Mouse (Mus musculus) liver, adult 2 months (tissue): ENCODE measurements around the gene Atp1b1. TPM values are rescaled to one million over a fixed set of nuclear protein-coding genes. Genes with fewer than 3 reads are reported as not detected.

Source experiments
- DNase-seq: peaks from one replicate; pipeline ENCODE4 v3.0.0-alpha.2; 2011; ENCODE audit warnings: low read depth, low spot score; ENCODE audit errors: extremely low read depth
- H3K27ac ChIP-seq: fragments of 200-500 bp; replicated peaks from 2 replicates; pipeline ENCODE4 v1.5.1; 2012; ENCODE audit warnings: low read depth, mild to moderate bottlenecking, control low read depth, inconsistent platforms, low read length; ENCODE audit not compliant: insufficient read depth
- H3K27me3 ChIP-seq: fragments of 200-500 bp; 2 replicates; pipeline ENCODE4 v1.6.1; 2012; ENCODE audit warnings: mild to moderate bottlenecking, moderate library complexity, low read length, inconsistent platforms; ENCODE audit not compliant: control insufficient read depth, insufficient read depth
- H3K36me3 ChIP-seq: fragments of 200-500 bp; 2 replicates; pipeline ENCODE4 v1.6.1; 2012; ENCODE audit warnings: low read length, inconsistent platforms; ENCODE audit not compliant: control insufficient read depth, insufficient read depth
- H3K4me1 ChIP-seq: fragments of 200-500 bp; 2 replicates; pipeline ENCODE4 v1.6.1; 2011; ENCODE audit warnings: low read length; ENCODE audit not compliant: control insufficient read depth, insufficient read depth
- H3K4me3 ChIP-seq: fragments of 200-500 bp; 2 replicates; pipeline ENCODE4 v1.5.1; 2011; ENCODE audit warnings: low read depth, mild to moderate bottlenecking, control low read depth, low read length, moderate library complexity; ENCODE audit not compliant: insufficient read depth
- H3K79me2 ChIP-seq: fragments of 200-500 bp; 2 replicates; pipeline ENCODE4 v1.6.1; 2012; ENCODE audit warnings: inconsistent platforms, mild to moderate bottlenecking, low read length, moderate library complexity; ENCODE audit not compliant: control insufficient read depth, insufficient read depth
- H3K9ac ChIP-seq: fragments of 200-500 bp; 2 replicates; pipeline ENCODE4 v1.6.1; 2012; ENCODE audit warnings: low read depth, mild to moderate bottlenecking, control low read depth, inconsistent platforms, low read length
- CTCF ChIP-seq: fragments of 200-500 bp; IDR thresholded peaks from 2 replicates; pipeline ENCODE4 v1.5.1; 2011; ENCODE audit warnings: low read depth, low read length, control low read depth
- POLR2A ChIP-seq: fragments of 200-500 bp; IDR thresholded peaks from 2 replicates; pipeline ENCODE4 v1.6.1; 2011; ENCODE audit warnings: low read length, control low read depth; ENCODE audit not compliant: insufficient read depth; ENCODE audit errors: extremely low read depth
- WGBS: fragments of 180-500 bp; shearing (Covaris S2); methylation state at CpG from one replicate; pipeline ENCODE4 v1.1.7; 2018; 5-methylcytosine and 5-hydroxymethylcytosine counted together
- polyA plus RNA-seq: library from polyadenylated mRNA; depleted of rRNA; stranded (reverse); fragments of >200 nt; gene quantifications from 2 replicates; pipeline ENCODE4 v1.2.3, GENCODE M21; 2012
- total RNA-seq: library from RNA; depleted of rRNA; stranded (reverse); fragments of >200 nt; gene quantifications from 2 replicates; pipeline ENCODE4 v1.2.3, GENCODE M21; 2014

Atp1b1 gene
- total and polyA plus RNA-seq, 2 experiments = 26.0 to 30.5 TPM

GRCm38 (mm10) chr1:164455614-164456013, 2.5 kb downstream of the Atp1b1 start:
- no peak for TF ChIP-seq POLR2A
- peak; percentile 54 for TF ChIP-seq CTCF
- no peak for DNase-seq
- Histone ChIP-seq H3K79me2 (peaks cover 13% of the 10 kb centered on the region; the same call in 1 of the 2 replicates), H3K27me3 (no peaks in the 10 kb centered on the region), H3K4me1 (peaks cover 19% of the 10 kb centered on the region), H3K36me3 (peaks cover 20% of the 10 kb centered on the region), H3K27ac (no peak overlapping the region), H3K4me3 (peak overlapping the region; percentile 60; the same call in 1 of the 2 replicates), H3K9ac (no peak overlapping the region)
- WGBS = 30% methylated on average over 7 of the region's 7 CpGs

- peak overlapping the region; percentile 19 for H3K4me3 ChIP-seq
- no peak for TF ChIP-seq CTCF
- no peak for TF ChIP-seq POLR2A
- no peaks in the 10 kb centered on the region for H3K27me3 ChIP-seq
- DNase-seq = peak; percentile 58
- H3K79me2 ChIP-seq = peaks cover 13% of the 10 kb centered on the region; the same call in 1 of the 2 replicates
- WGBS = 19% methylated on average over 14 of the region's 14 CpGs
- H3K27ac ChIP-seq = no peak overlapping the region
- H3K36me3 ChIP-seq = peaks cover 20% of the 10 kb centered on the region
- H3K9ac ChIP-seq = peak overlapping the region; percentile 15
- peaks cover 24% of the 10 kb centered on the region for H3K4me1 ChIP-seq
These were observed 3.3 kb downstream of the Atp1b1 start for GRCm38 (mm10) chr1:164454747-164455400.

DNA sequence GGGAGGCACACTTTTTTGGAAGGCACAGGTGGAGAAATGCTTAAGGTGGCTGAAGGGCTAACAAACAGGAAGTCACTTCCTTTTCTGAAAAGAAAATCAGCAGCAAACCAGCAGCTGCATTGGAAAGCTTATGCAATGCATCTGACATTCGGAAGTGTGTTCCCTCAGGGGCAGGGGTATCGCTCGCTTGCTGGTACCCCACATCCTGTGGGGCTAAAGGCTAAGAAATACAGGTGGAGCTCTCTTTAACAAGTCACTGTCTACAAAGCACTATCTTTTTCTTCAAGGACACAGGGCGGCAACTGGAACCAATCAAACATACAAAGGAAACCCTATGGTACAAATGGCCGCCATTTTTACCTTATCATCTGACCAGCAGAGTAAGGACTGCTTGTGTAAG, 4.4 kb downstream of the Atp1b1 start:
- no peak for DNase-seq
- Histone ChIP-seq H3K27ac (no peak overlapping the region), H3K4me1 (peaks cover 29% of the 10 kb centered on the region), H3K79me2 (peaks cover 13% of the 10 kb centered on the region; the same call in 1 of the 2 replicates), H3K36me3 (peaks cover 23% of the 10 kb centered on the region), H3K9ac (no peak overlapping the region), H3K27me3 (no peaks in the 10 kb centered on the region), H3K4me3 (no peak overlapping the region)
- TF ChIP-seq CTCF (no peak), POLR2A (no peak)
- WGBS = 81% methylated on average over 5 of the region's 5 CpGs

DNA sequence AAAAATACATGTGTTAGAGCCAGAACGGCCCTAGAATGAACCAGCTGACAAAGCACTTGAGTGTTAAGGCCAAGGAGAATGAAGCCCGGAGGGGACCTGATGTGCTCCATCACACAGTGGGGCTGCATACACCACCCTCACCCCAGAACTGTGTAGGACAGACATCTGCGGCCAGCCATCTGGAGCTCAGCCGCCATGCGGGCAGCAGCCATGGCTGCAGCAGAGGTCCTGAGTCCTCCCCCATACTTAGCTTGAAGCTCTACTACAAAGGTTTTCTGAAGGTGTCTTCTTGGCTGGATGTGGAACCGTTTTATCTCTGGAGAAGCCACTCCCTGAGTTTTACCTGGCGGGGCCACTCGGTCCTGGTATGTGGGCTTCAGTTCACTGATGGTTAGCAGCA, 5.0 kb downstream of the Atp1b1 start:
- 94% methylated on average over 8 of the region's 8 CpGs for WGBS
- Histone ChIP-seq H3K27me3 (no peaks in the 10 kb centered on the region), H3K4me3 (no peak overlapping the region), H3K9ac (no peak overlapping the region), H3K79me2 (peaks cover 13% of the 10 kb centered on the region; the same call in 1 of the 2 replicates), H3K4me1 (peaks cover 29% of the 10 kb centered on the region), H3K36me3 (peaks cover 28% of the 10 kb centered on the region), H3K27ac (no peak overlapping the region)
- DNase-seq = no peak
- TF ChIP-seq CTCF (no peak), POLR2A (no peak)

DNA sequence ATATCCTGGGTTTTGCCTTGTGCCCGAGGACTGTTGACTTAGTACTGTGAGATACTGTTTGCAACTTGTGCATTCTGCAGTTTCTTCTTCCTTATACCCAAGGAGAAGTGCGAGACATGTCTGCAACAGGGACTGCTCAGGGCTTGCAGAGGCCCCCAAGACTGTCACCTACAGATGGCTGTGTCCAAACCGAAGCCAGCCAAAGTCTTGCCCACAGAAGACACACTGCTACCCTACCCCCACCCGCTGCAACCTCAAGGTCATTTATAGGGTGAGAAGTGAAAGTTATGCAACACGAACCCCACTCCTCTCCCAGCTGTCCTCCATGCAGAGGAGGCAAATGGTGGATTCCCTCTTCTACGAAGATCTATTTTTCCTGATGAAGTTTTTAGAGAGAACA, 5.6 kb downstream of the Atp1b1 start:
- Histone ChIP-seq H3K79me2 (peaks cover 12% of the 10 kb centered on the region; the same call in 1 of the 2 replicates), H3K9ac (no peak overlapping the region), H3K4me3 (no peak overlapping the region), H3K27ac (no peak overlapping the region), H3K4me1 (peaks cover 29% of the 10 kb centered on the region), H3K27me3 (no peaks in the 10 kb centered on the region), H3K36me3 (peaks cover 29% of the 10 kb centered on the region)
- no peak for TF ChIP-seq POLR2A
- TF ChIP-seq CTCF = no peak
- WGBS = 84% methylated on average over 6 of the region's 6 CpGs
- DNase-seq = no peak

GRCm38 (mm10) chr1:164451346-164451745, 6.8 kb downstream of the Atp1b1 start:
- no peak overlapping the region for H3K4me3 ChIP-seq
- WGBS = 77% methylated on average over 5 of the region's 5 CpGs
- H3K27ac ChIP-seq = no peak overlapping the region
- peaks cover 29% of the 10 kb centered on the region for H3K36me3 ChIP-seq
- peaks cover 23% of the 10 kb centered on the region for H3K4me1 ChIP-seq
- peaks cover 6% of the 10 kb centered on the region; the same call in 1 of the 2 replicates for H3K79me2 ChIP-seq
- no peak overlapping the region for H3K9ac ChIP-seq
- TF ChIP-seq CTCF (no peak), POLR2A (no peak)
- DNase-seq = no peak
- H3K27me3 ChIP-seq = no peaks in the 10 kb centered on the region
